ENCODE assay signal across 21 mouse cellular contexts in the genomic region with DNA sequence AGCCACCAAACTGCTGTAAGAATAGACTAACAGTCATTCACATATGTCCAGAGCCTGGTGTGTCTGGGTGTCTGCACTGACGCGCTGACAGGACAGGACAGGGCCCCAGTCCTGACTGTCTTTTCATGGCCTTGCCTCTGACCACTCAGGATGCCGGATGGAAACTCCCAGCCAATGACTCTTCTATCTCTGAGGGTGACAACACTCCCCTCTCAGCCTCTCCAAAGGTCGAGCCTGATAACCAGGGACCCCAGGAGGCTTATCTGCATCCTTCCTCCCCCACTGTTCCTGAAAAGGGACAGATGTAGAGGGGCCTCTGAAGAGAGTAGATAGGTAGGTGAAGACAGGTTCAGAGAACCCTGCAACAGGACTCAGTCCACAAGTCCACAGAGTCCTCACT. TPM values are rescaled to one million over a fixed set of nuclear protein-coding genes. Genes with fewer than 3 reads are reported as not detected.
"Had no signal": no experiment of that assay in that cellular context is flagged by ENCODE, and none has a peak within 500 bp of the region (broad histone marks: within the 10 kb centered on the region; RNA-seq: fewer than 3 reads in every experiment).

No protein-coding gene starts in this region.

- H3K4me2 ChIP-seq: limb, embryonic 12.5 days; midbrain, embryonic 13.5 days; neural tube, embryonic 12.5 days had no signal

- H3K36me3 ChIP-seq: limb, embryonic 12.5 days; midbrain, embryonic 13.5 days; neural tube, embryonic 12.5 days had no signal

- H3K4me3 ChIP-seq: limb, embryonic 12.5 days; midbrain, embryonic 13.5 days; neural tube, embryonic 12.5 days had no signal

- H3K9ac ChIP-seq: limb, embryonic 12.5 days; midbrain, embryonic 13.5 days; neural tube, embryonic 12.5 days had no signal

- H3K27me3 ChIP-seq: limb, embryonic 12.5 days; neural tube, embryonic 12.5 days had no signal

- H3K9me3 ChIP-seq: limb, embryonic 12.5 days; midbrain, embryonic 13.5 days; neural tube, embryonic 12.5 days had no signal

- H3K27ac ChIP-seq: limb, embryonic 12.5 days; midbrain, embryonic 13.5 days; neural tube, embryonic 12.5 days had no signal

- DNase-seq: kidney, postnatal 36 days; layer of hippocampus, adult 9-11 months; layer of hippocampus, postnatal 36 days; lung, adult 2 months; lung, postnatal 36 days; retina, postnatal 1 day; right cerebral cortex, postnatal 4 days; spleen, adult 18-20 months; thymus, adult 18-20 months; thymus, postnatal 14 days had no signal

- ATAC-seq: lung, postnatal 0 days; midbrain, embryonic 13.5 days had no signal

- H3K4me1 ChIP-seq: limb, embryonic 12.5 days; neural tube, embryonic 12.5 days had no signal

RNA-seq across cellular contexts. Expression of gene Irx4, which starts 38.4 kb away (rescaled TPM):
- total RNA-seq: layer of hippocampus, adult 18-20 months; layer of hippocampus, postnatal 36 days; left cerebral cortex, adult 8-10 months; left cerebral cortex, postnatal 36 days; liver, adult 2 months; megakaryocyte progenitor cell, adult 5-6 weeks; neutrophil, adult 5-6 weeks had no signal
- polyA plus RNA-seq: liver, adult 2 months; lung, adult 2 months; lung, postnatal 0 days; stomach, embryonic 14.5 days had no signal
